Mouse (Mus musculus): ENCODE measurements around the gene Tmc2.

Gene Tmc2

GRCm38 (mm10) chr2:130194894-130195293, at the start of gene Tmc2:
Gene Tmc2, plus strand, starts transcription at chr2:130195194.
- DNase-seq (ENCODE audit: low spot score) = no peak

GRCm38 (mm10) chr2:130146089-130146668, 48.8 kb upstream of the Tmc2 start:
- DNase-seq (ENCODE audit: low spot score) = no peak

- no peak for DNase-seq (ENCODE audit: low spot score)
Measured at GRCm38 (mm10) chr2:130155171-130155570, 39.8 kb upstream of the Tmc2 start.

- no peak for DNase-seq (ENCODE audit: low spot score)
Measured at GRCm38 (mm10) chr2:130155851-130156250, 39.1 kb upstream of the Tmc2 start.

GRCm38 (mm10) chr2:130157231-130158087, 37.5 kb upstream of the Tmc2 start:
- no peak for DNase-seq (ENCODE audit: low spot score)

GRCm38 (mm10) chr2:130158088-130158437, 36.9 kb upstream of the Tmc2 start:
- no peak for DNase-seq (ENCODE audit: low spot score)

- no peak for DNase-seq (ENCODE audit: low spot score)
Measured at GRCm38 (mm10) chr2:130162701-130163100, 32.3 kb upstream of the Tmc2 start.

GRCm38 (mm10) chr2:130166311-130167214, 28.4 kb upstream of the Tmc2 start:
- peak; percentile 51 for DNase-seq (ENCODE audit: low spot score)

GRCm38 (mm10) chr2:130167861-130168260, 27.1 kb upstream of the Tmc2 start:
- peak; percentile 77 for DNase-seq (ENCODE audit: low spot score)

GRCm38 (mm10) chr2:130171674-130172073, 23.3 kb upstream of the Tmc2 start:
- DNase-seq (ENCODE audit: low spot score) = no peak

- no peak for DNase-seq (ENCODE audit: low spot score)
Measured at GRCm38 (mm10) chr2:130176820-130177219, 18.2 kb upstream of the Tmc2 start.

- no peak for DNase-seq (ENCODE audit: low spot score)
Measured at GRCm38 (mm10) chr2:130178381-130178705, 16.7 kb upstream of the Tmc2 start.

GRCm38 (mm10) chr2:130178706-130179506, 16.1 kb upstream of the Tmc2 start, which contains the start of gene Snrpb:
Gene Snrpb, minus strand, starts transcription at chr2:130179403.
- peak; percentile 96 for DNase-seq (ENCODE audit: low spot score)

- no peak for DNase-seq (ENCODE audit: low spot score)
Measured at GRCm38 (mm10) chr2:130179507-130180019, 15.4 kb upstream of the Tmc2 start.

- DNase-seq (ENCODE audit: low spot score) = no peak
Measured at GRCm38 (mm10) chr2:130188391-130188790, 6.6 kb upstream of the Tmc2 start.

- DNase-seq (ENCODE audit: low spot score) = no peak
Measured at GRCm38 (mm10) chr2:130200961-130201360, 6.0 kb downstream of the Tmc2 start.

GRCm38 (mm10) chr2:130207376-130207775, 12.4 kb downstream of the Tmc2 start:
- no peak for DNase-seq (ENCODE audit: low spot score)

GRCm38 (mm10) chr2:130207996-130208395, 13.0 kb downstream of the Tmc2 start:
- DNase-seq (ENCODE audit: low spot score) = no peak

GRCm38 (mm10) chr2:130209636-130210035, 14.6 kb downstream of the Tmc2 start:
- DNase-seq (ENCODE audit: low spot score) = no peak

GRCm38 (mm10) chr2:130211581-130211980, 16.6 kb downstream of the Tmc2 start:
- DNase-seq (ENCODE audit: low spot score) = no peak

- peak; percentile 64 for DNase-seq (ENCODE audit: low spot score)
Measured at GRCm38 (mm10) chr2:130246912-130247311, 51.9 kb downstream of the Tmc2 start.

- DNase-seq (ENCODE audit: low spot score) = no peak
Measured at GRCm38 (mm10) chr2:130248226-130248625, 53.2 kb downstream of the Tmc2 start.
